Mouse (Mus musculus): ENCODE data around the gene Psmd13.
"Not testable (repeated sequence)": the region's sequence is repeated elsewhere in the genome, so short reads cannot be mapped to it uniquely, and the experiment has no call there.

The Psmd13 gene

GRCm38 (mm10) chr7:140856785-140857549 is 24.8 kb upstream of the Psmd13 start, which contains the start of gene Ric8a:
Gene Ric8a (plus strand): TSS chr7:140856957.
- DNase-seq (ENCODE audit: low read depth, low spot score): peak; percentile 85

GRCm38 (mm10) chr7:140857550-140858505 is 23.9 kb upstream of the Psmd13 start, which contains the start of gene Bet1l:
Gene Bet1l (minus strand): TSS chr7:140857577.
- no peak for DNase-seq (ENCODE audit: low read depth, low spot score)

- no peak for DNase-seq (ENCODE audit: low read depth, low spot score)
These were observed 23.0 kb upstream of the Psmd13 start for GRCm38 (mm10) chr7:140858746-140859145.

GRCm38 (mm10) chr7:140859997-140860396 is 21.8 kb upstream of the Psmd13 start:
- DNase-seq (ENCODE audit: low read depth, low spot score): no peak

GRCm38 (mm10) chr7:140860728-140861127 is 21.0 kb upstream of the Psmd13 start:
- DNase-seq (ENCODE audit: low read depth, low spot score): no peak

GRCm38 (mm10) chr7:140864761-140865160 is 17.0 kb upstream of the Psmd13 start:
- DNase-seq (ENCODE audit: low read depth, low spot score): no peak

- DNase-seq (ENCODE audit: low read depth, low spot score): no peak
These were observed 7.5 kb upstream of the Psmd13 start for GRCm38 (mm10) chr7:140874224-140874623.

GRCm38 (mm10) chr7:140877364-140877763 is 4.4 kb upstream of the Psmd13 start:
- DNase-seq (ENCODE audit: low read depth, low spot score): no peak

GRCm38 (mm10) chr7:140879355-140879754 is 2.4 kb upstream of the Psmd13 start:
- no peak for DNase-seq (ENCODE audit: low read depth, low spot score)

GRCm38 (mm10) chr7:140880419-140880818 is 1.3 kb upstream of the Psmd13 start:
- DNase-seq (ENCODE audit: low read depth, low spot score): no peak

GRCm38 (mm10) chr7:140880865-140881515 is 778 bp upstream of the Psmd13 start:
- no peak for DNase-seq (ENCODE audit: low read depth, low spot score)

- no peak for DNase-seq (ENCODE audit: low read depth, low spot score)
These were observed 668 bp downstream of the Psmd13 start for GRCm38 (mm10) chr7:140882469-140882803.

- not testable (repeated sequence) for DNase-seq (ENCODE audit: low read depth, low spot score)
These were observed 8.9 kb downstream of the Psmd13 start for GRCm38 (mm10) chr7:140890636-140891035.

GRCm38 (mm10) chr7:140894031-140894430 is 12.3 kb downstream of the Psmd13 start:
- DNase-seq (ENCODE audit: low read depth, low spot score): no peak

- no peak for DNase-seq (ENCODE audit: low read depth, low spot score)
These were observed 12.8 kb downstream of the Psmd13 start for GRCm38 (mm10) chr7:140894611-140895010.

- DNase-seq (ENCODE audit: low read depth, low spot score): no peak
These were observed 16.1 kb downstream of the Psmd13 start for GRCm38 (mm10) chr7:140897863-140898262.

GRCm38 (mm10) chr7:140899121-140899520 is 17.4 kb downstream of the Psmd13 start:
- no peak for DNase-seq (ENCODE audit: low read depth, low spot score)

- no peak for DNase-seq (ENCODE audit: low read depth, low spot score)
These were observed 18.5 kb downstream of the Psmd13 start, which contains the start of gene Cox8b for GRCm38 (mm10) chr7:140900220-140900619. Gene Cox8b (minus strand): TSS chr7:140900446.

GRCm38 (mm10) chr7:140902036-140902875 is 20.5 kb downstream of the Psmd13 start:
- no peak for DNase-seq (ENCODE audit: low read depth, low spot score)

- DNase-seq (ENCODE audit: low read depth, low spot score): no peak
These were observed 21.4 kb downstream of the Psmd13 start for GRCm38 (mm10) chr7:140903212-140903611.

- no peak for DNase-seq (ENCODE audit: low read depth, low spot score)
These were observed 23.9 kb downstream of the Psmd13 start for GRCm38 (mm10) chr7:140905642-140906081.
